Mouse (Mus musculus) stomach, postnatal 0 days (tissue): ENCODE measurements around the gene Hoxc6. TPM values are rescaled to one million over a fixed set of nuclear protein-coding genes. Genes with fewer than 3 reads are reported as not detected.
A peak's percentile ranks its signal among the peaks of the same experiment; 100 is the strongest.

Experiments used
- ATAC-seq: fragments of 200-750 bp; cut with Nextera tagmentation; 2 replicates; pipeline ENCODE4 v1.8.0; 2017; ENCODE audit not compliant: low FRiP score, low TSS enrichment
- DNase-seq: peaks from one replicate; pipeline ENCODE4 v3.0.0-alpha.2; 2016; ENCODE audit warnings: low spot score
- H3K27ac ChIP-seq: fragments of 300-500 bp; sonication (generic); replicated peaks from 2 replicates; pipeline ENCODE4 v1.5.1; 2014; ENCODE audit warnings: mild to moderate bottlenecking, control low read depth
- H3K27me3 ChIP-seq: fragments of 300-500 bp; sonication (generic); 2 replicates; pipeline ENCODE4 v1.6.1; 2014; ENCODE audit warnings: low read length; ENCODE audit not compliant: control insufficient read depth, insufficient read depth
- H3K36me3 ChIP-seq: fragments of 300-500 bp; sonication (generic); 2 replicates; pipeline ENCODE4 v1.6.1; 2014; ENCODE audit warnings: low read length, mixed read lengths; ENCODE audit not compliant: control insufficient read depth, insufficient read depth
- H3K4me1 ChIP-seq: fragments of 300-500 bp; sonication (generic); replicated peaks from 2 replicates; pipeline ENCODE4 v1.6.1; 2014; ENCODE audit warnings: antibody characterized with exemption; ENCODE audit not compliant: control insufficient read depth, insufficient read depth
- H3K4me2 ChIP-seq: fragments of 300-500 bp; sonication (generic); replicated peaks from 2 replicates; pipeline ENCODE4 v1.6.1; 2014; ENCODE audit warnings: low read depth, mild to moderate bottlenecking, control low read depth, moderate library complexity
- H3K4me3 ChIP-seq: fragments of 300-500 bp; sonication (generic); 2 replicates; pipeline ENCODE4 v1.5.1; 2014; ENCODE audit warnings: low read depth, low read length, control low read depth
- H3K9ac ChIP-seq: fragments of 300-500 bp; sonication (generic); 2 replicates; pipeline ENCODE4 v1.6.1; 2014; ENCODE audit warnings: mild to moderate bottlenecking, low read length, control low read depth, mixed read lengths
- H3K9me3 ChIP-seq: fragments of 300-500 bp; sonication (generic); 2 replicates; pipeline ENCODE4 v1.6.1; 2016; ENCODE audit warnings: low read length; ENCODE audit not compliant: control insufficient read depth
- CTCF ChIP-seq: IDR thresholded peaks from 2 replicates; pipeline ENCODE4 v1.5.1; 2016; ENCODE audit warnings: antibody characterized with exemption, low read depth, mild to moderate bottlenecking, moderate library complexity
- EP300 ChIP-seq: optimal IDR thresholded peaks from 2 replicates; pipeline ENCODE3; 2016; ENCODE audit warnings: antibody characterized with exemption
- WGBS: fragments of 180-500 bp; shearing (Covaris S2); extraction: QIAGEN DNeasy Blood & Tissue Kit; methylation state at CpG from one replicate; pipeline ENCODE4 v1.1.7; 2014; 5-methylcytosine and 5-hydroxymethylcytosine counted together
- polyA plus RNA-seq: library from polyadenylated mRNA; unstranded; fragments of >200 nt; fragmentation: Nextera tagmentation; extraction: Ambion mirVana; gene quantifications from 2 replicates; pipeline ENCODE4 v1.2.1, GENCODE M21; 2015

The Hoxc6 gene
- polyA plus RNA-seq, 1 experiment from 2014 or later, result 4.9 TPM

- Histone ChIP-seq H3K4me1 (no peaks in the 10 kb centered on the region), H3K4me3 (no peak overlapping the region), H3K27ac (no peak overlapping the region), H3K36me3 (no peaks in the 10 kb centered on the region), H3K27me3 (peaks cover 46% of the 10 kb centered on the region), H3K9ac (no peak overlapping the region), H3K4me2 (no peak overlapping the region), H3K9me3 (no peaks in the 10 kb centered on the region)
- DNase-seq, result no peak
- no peak for ATAC-seq
- WGBS, result 7% methylated on average over 7 of the region's 7 CpGs
- TF ChIP-seq EP300 (no peak), CTCF (no peak)
These were observed 23.0 kb upstream of the Hoxc6 start for GRCm38 (mm10) chr15:102975034-102975433.

- Histone ChIP-seq H3K9ac (no peak overlapping the region), H3K27me3 (peaks cover 45% of the 10 kb centered on the region), H3K27ac (no peak overlapping the region), H3K4me3 (no peak overlapping the region), H3K4me1 (no peaks in the 10 kb centered on the region), H3K4me2 (no peak overlapping the region), H3K9me3 (no peaks in the 10 kb centered on the region), H3K36me3 (no peaks in the 10 kb centered on the region)
- no peak for ATAC-seq
- TF ChIP-seq CTCF (no peak), EP300 (no peak)
- WGBS, result 1% methylated on average over 21 of the region's 21 CpGs
- no peak for DNase-seq
These were observed 22.4 kb upstream of the Hoxc6 start for GRCm38 (mm10) chr15:102975688-102976111.

- peaks cover 50% of the 10 kb centered on the region for H3K27me3 ChIP-seq
- H3K4me2 ChIP-seq, result peak within 1 kb of the TSS; percentile 36
- DNase-seq (no peak), ATAC-seq (no peak)
- peak within 1 kb of the TSS; percentile 23 for H3K4me3 ChIP-seq
- H3K4me1 ChIP-seq, result no peaks in the 10 kb centered on the region
- no peaks in the 10 kb centered on the region for H3K36me3 ChIP-seq
- 3% methylated on average over 15 of the region's 20 CpGs for WGBS
- TF ChIP-seq CTCF (no peak), EP300 (no peak)
- H3K9me3 ChIP-seq, result no peaks in the 10 kb centered on the region
- H3K27ac ChIP-seq, result no peak within 1 kb of the TSS
- no peak within 1 kb of the TSS for H3K9ac ChIP-seq
These were observed 21.9 kb upstream of the Hoxc6 start, which contains the start of gene Hoxc9 for GRCm38 (mm10) chr15:102976171-102976570. Hoxc9 (plus strand) TSS chr15:102976439.

GRCm38 (mm10) chr15:102976631-102977422 is 21.2 kb upstream of the Hoxc6 start:
- ATAC-seq, result no peak

GRCm38 (mm10) chr15:102977423-102977974 is 20.6 kb upstream of the Hoxc6 start:
- WGBS, result 7% methylated on average over 16 of the region's 16 CpGs
- Histone ChIP-seq H3K4me2 (peak overlapping the region; percentile 36), H3K9me3 (no peaks in the 10 kb centered on the region), H3K27ac (no peak overlapping the region), H3K4me1 (no peaks in the 10 kb centered on the region), H3K9ac (no peak overlapping the region), H3K36me3 (no peaks in the 10 kb centered on the region), H3K27me3 (peaks cover 58% of the 10 kb centered on the region), H3K4me3 (peak overlapping the region; percentile 23)
- TF ChIP-seq EP300 (no peak), CTCF (no peak)
- ATAC-seq, result no peak
- no peak for DNase-seq

More at GRCm38 (mm10) chr15:102976631-102977422, 21.2 kb upstream of the Hoxc6 start:
- WGBS, result 3% methylated on average over 37 of the region's 37 CpGs
- H3K9me3 ChIP-seq, result no peaks in the 10 kb centered on the region
- TF ChIP-seq CTCF (no peak), EP300 (no peak)
- H3K36me3 ChIP-seq, result no peaks in the 10 kb centered on the region
- peak overlapping the region; percentile 23 for H3K4me3 ChIP-seq
- no peak overlapping the region for H3K27ac ChIP-seq
- H3K4me2 ChIP-seq, result peak overlapping the region; percentile 36
- no peak overlapping the region for H3K9ac ChIP-seq
- no peaks in the 10 kb centered on the region for H3K4me1 ChIP-seq
- peaks cover 56% of the 10 kb centered on the region for H3K27me3 ChIP-seq
- no peak for DNase-seq
